Mouse (Mus musculus) midbrain, postnatal 0 days (tissue): ENCODE data around the gene Wdr70. TPM values are rescaled to one million over a fixed set of nuclear protein-coding genes. Genes with fewer than 3 reads are reported as not detected.
"Not testable (repeated sequence)": the region's sequence is repeated elsewhere in the genome, so short reads cannot be mapped to it uniquely, and the experiment has no call there.

Source experiments
- ATAC-seq: fragments of 200-750 bp; cut with Nextera tagmentation; 2 replicates; pipeline ENCODE4 v1.8.0; 2017; ENCODE audit warnings: moderate number of reproducible peaks, mild to moderate bottlenecking, moderate TSS enrichment, moderate library complexity; ENCODE audit not compliant: low FRiP score
- DNase-seq: peaks from one replicate; pipeline ENCODE4 v3.0.0-alpha.2; 2015; ENCODE audit warnings: low spot score
- H3K27ac ChIP-seq: fragments of 300-500 bp; sonication (generic); 2 replicates; pipeline ENCODE4 v1.5.1; 2014; ENCODE audit warnings: low read depth, mild to moderate bottlenecking, low read length, mixed read lengths
- H3K27me3 ChIP-seq: fragments of 300-500 bp; sonication (generic); 2 replicates; pipeline ENCODE4 v1.6.1; 2014; ENCODE audit warnings: low read length, control low read depth, mixed read lengths; ENCODE audit not compliant: insufficient read depth
- H3K36me3 ChIP-seq: fragments of 300-500 bp; sonication (generic); 2 replicates; pipeline ENCODE4 v1.6.1; 2014; ENCODE audit warnings: low read length, control low read depth, mixed read lengths; ENCODE audit not compliant: insufficient read depth
- H3K4me1 ChIP-seq: fragments of 300-500 bp; sonication (generic); 2 replicates; pipeline ENCODE4 v1.6.1; 2014; ENCODE audit warnings: mild to moderate bottlenecking, control low read depth, antibody characterized with exemption, low read length, mixed read lengths; ENCODE audit not compliant: insufficient read depth
- H3K4me2 ChIP-seq: fragments of 300-500 bp; sonication (generic); 2 replicates; pipeline ENCODE4 v1.6.1; 2014; ENCODE audit warnings: low read depth, mild to moderate bottlenecking, low read length, mixed read lengths; ENCODE audit not compliant: poor library complexity, severe bottlenecking
- H3K4me3 ChIP-seq: fragments of 300-500 bp; sonication (generic); 2 replicates; pipeline ENCODE4 v1.5.1; 2014; ENCODE audit warnings: low read depth, mild to moderate bottlenecking, low read length, moderate library complexity
- H3K9ac ChIP-seq: fragments of 300-500 bp; sonication (generic); replicated peaks from 2 replicates; pipeline ENCODE4 v1.6.1; 2014; ENCODE audit warnings: mild to moderate bottlenecking, low read length, moderate library complexity, mixed read lengths; ENCODE audit not compliant: poor library complexity, severe bottlenecking
- H3K9me3 ChIP-seq: fragments of 300-500 bp; sonication (generic); 2 replicates; pipeline ENCODE4 v1.6.1; 2016; ENCODE audit warnings: low read length, control low read depth
- CTCF ChIP-seq: IDR thresholded peaks from 2 replicates; pipeline ENCODE4 v1.5.1; 2016; ENCODE audit warnings: antibody characterized with exemption, mild to moderate bottlenecking
- WGBS: fragments of 180-500 bp; shearing (Covaris S2); extraction: QIAGEN DNeasy Blood & Tissue Kit; methylation state at CpG from one replicate; pipeline ENCODE4 v1.1.7; 2014; 5-methylcytosine and 5-hydroxymethylcytosine counted together
- polyA plus RNA-seq: library from polyadenylated mRNA; unstranded; fragments of >200 nt; fragmentation: Nextera tagmentation; extraction: Ambion mirVana; gene quantifications from 2 replicates; pipeline ENCODE4 v1.2.1, GENCODE M21; 2015
- total RNA-seq: library from RNA; depleted of rRNA; stranded (reverse); fragments of >200 nt; gene quantifications from 2 replicates; pipeline ENCODE4 v1.2.3, GENCODE M21; 2014

Wdr70 gene
- total and polyA plus RNA-seq, 2 experiments from 2014 or later: 44.6 to 68.6 TPM

DNA sequence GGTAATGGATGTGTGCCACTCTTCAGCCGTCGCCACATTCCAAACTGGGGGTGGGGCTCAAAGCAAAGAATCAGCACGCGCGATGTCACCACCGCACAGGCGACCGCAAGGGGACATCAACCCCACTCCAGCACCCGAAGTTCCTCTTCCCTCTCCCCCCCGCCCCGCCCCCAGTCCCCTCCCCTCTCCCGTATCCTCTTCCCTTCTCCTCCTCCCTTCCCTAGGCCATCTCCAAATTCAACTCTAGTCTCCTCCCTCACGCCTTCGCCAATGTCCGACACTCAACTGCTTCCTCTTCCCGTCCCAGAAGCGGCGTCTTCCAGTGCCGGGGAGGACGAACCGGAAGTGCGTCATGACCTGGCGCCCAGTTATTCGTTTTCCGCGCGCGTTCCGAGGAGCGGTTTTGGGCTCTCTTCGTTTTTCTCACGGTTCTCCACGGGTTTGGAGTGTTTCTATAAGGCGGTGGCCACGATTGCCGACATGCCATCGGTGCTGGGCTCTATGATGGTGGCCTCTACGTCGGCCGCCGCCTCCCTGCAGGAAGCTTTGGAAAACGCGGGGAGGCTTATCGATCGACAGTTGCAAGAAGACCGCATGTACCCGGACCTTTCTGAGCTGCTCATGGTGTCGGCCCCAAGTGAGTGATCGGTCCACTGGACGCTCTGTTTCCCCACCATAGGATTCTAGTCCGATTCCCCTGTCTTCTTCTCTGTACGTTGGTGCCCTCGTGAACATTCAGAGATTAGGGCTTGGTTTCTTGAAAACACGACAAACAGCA, 10.1 kb upstream of the Wdr70 start, which contains the start of gene Nup155:
Nup155 (plus strand) TSS at position 308 of the 778 bp plus-strand sequence.
- peak within 1 kb of the TSS; percentile 77 for H3K9ac ChIP-seq
- DNase-seq (peak; percentile 97), ATAC-seq (peak; percentile 97)
- H3K4me3 ChIP-seq: peak within 1 kb of the TSS; percentile 88
- peaks cover 21% of the 10 kb centered on the region for H3K36me3 ChIP-seq
- H3K9me3 ChIP-seq: no peaks in the 10 kb centered on the region
- 0 out of 2 replicates have a peak, but pooled peaks have one; percentile 8 for TF ChIP-seq CTCF
- peak within 1 kb of the TSS; percentile 65 for H3K4me2 ChIP-seq
- no peaks in the 10 kb centered on the region for H3K27me3 ChIP-seq
- under 1% methylated on average over 54 of the region's 54 CpGs for WGBS
- H3K4me1 ChIP-seq: 0 out of 2 replicates have a peak, but pooled peaks cover 3% of the 10 kb centered on the region
- peak within 1 kb of the TSS; percentile 67 for H3K27ac ChIP-seq

DNA sequence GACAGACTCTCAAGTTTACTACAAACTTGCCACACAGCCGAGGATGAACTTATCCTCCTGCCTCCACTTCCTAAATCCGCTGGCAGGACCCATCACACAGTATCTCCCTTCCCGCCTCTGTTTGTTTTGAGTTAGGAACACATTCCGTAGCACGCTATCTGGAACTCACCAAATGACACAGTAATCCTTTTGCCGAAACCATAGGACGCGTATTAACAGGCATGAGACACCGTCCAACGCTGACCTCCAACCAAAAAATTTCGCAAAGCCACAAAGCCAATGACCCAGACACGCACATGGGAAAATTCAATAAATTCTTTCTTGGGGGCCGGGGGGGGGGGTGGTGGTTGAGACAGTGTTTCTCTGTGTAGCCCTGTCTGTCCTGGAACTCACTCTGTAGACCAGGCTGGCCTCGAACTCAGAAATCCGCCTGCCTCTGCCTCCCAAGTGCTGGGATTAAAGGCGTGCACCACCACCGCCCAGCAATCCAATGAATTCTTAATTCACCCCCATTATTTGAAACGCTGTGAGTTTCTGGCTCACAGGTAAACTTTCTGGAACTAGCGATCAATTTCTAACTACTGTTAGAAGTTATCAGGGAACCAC, 9.5 kb upstream of the Wdr70 start:
- peak overlapping the region; percentile 65 for H3K4me2 ChIP-seq
- H3K9me3 ChIP-seq: no peaks in the 10 kb centered on the region
- peak overlapping the region; percentile 77; the same call in 1 of the 2 replicates for H3K9ac ChIP-seq
- peak overlapping the region; percentile 59 for H3K27ac ChIP-seq
- peaks cover 14% of the 10 kb centered on the region for H3K36me3 ChIP-seq
- H3K27me3 ChIP-seq: no peaks in the 10 kb centered on the region
- H3K4me1 ChIP-seq: 0 out of 2 replicates have a peak, but pooled peaks cover 3% of the 10 kb centered on the region
- 58% methylated on average over 19 of the region's 19 CpGs for WGBS
- no peak for DNase-seq
- peak; percentile 38 for ATAC-seq
- H3K4me3 ChIP-seq: peak overlapping the region; percentile 88
- no peak for TF ChIP-seq CTCF

DNA sequence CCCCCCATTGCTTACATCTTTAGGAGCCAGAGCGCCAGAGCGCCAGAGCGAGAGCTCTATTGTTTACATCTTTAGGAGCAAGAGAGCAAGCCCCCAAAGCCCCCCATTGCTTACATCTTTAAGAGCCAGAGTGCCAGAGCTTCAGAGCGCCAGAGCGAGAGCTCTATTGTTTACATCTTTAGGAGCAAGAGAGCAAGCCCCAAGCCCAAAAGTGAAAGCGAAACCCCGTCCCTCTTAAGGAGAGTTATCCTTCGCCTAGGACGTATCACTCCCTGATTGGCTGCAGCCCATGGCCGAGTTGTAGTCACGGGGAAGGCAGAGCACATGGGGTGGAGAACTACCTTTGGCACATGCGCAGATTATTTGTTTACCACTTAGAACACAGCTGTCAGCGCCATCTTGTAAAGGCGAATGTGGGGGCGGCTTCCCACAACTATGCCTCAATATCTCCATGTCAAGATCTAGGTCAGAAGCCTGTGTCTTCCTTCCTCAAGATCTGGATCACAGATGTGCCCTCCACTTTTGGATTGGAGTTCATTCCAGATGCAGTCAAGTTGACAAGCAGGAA, 3.0 kb upstream of the Wdr70 start:
- not testable (repeated sequence) for H3K27me3 ChIP-seq, H3K4me1 ChIP-seq, H3K4me2 ChIP-seq, H3K36me3 ChIP-seq, DNase-seq, H3K27ac ChIP-seq, H3K9me3 ChIP-seq, ATAC-seq, H3K9ac ChIP-seq, H3K4me3 ChIP-seq
- 87% methylated on average over 13 of the region's 15 CpGs for WGBS

DNA sequence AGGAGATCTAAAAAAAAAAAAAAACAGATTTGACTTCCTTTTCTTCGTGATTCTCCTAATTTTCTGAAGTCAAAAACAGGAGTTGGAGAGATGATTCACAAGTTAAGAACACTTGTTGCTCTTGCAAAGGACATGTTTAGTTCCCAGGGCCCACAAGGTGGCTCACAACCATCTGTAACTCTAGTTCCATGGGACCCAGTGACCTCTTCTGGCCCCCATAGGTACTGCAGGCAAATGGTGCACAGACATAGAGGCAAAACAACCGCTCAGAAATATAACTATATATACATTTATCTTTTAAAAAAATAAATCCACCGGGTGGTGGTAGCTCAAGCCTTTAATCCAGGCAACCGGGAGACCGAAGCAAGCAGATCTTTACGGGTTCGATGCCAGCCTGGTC, 1.2 kb downstream of the Wdr70 start:
- peak; percentile 76 for TF ChIP-seq CTCF
- Histone ChIP-seq H3K4me2 (peak overlapping the region; percentile 53), H3K27me3 (no peaks in the 10 kb centered on the region), H3K9me3 (no peaks in the 10 kb centered on the region), H3K4me3 (peak overlapping the region; percentile 86; the same call in 1 of the 2 replicates), H3K4me1 (no peaks in the 10 kb centered on the region), H3K9ac (no peak overlapping the region), H3K27ac (no peak overlapping the region), H3K36me3 (peaks cover 5% of the 10 kb centered on the region; the same call in 1 of the 2 replicates)
- 27% methylated on average over 7 of the region's 7 CpGs for WGBS
- ATAC-seq (no peak), DNase-seq (peak; percentile 62)

DNA sequence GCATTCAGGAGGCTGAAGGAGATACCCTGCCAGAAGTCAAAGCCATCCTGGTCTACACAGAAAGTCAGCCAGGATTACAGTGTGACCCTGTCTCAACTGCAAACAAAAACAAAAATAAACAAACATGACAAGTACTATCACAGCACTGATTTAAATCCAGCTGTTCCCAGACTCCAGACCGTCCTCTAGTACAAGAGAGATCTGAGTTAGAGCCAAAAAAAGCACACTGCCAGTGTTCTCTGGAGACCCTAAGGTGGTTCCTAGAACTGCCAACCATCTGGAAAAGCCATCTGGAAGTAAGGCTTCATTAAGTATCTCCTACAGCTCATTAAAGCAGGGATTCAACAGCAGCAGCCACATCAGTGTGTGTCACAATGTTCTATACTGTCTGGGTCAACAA, 6.3 kb downstream of the Wdr70 start:
- 93% methylated on average over 1 of the region's 1 CpGs for WGBS
- not testable (repeated sequence) for ATAC-seq, H3K4me2 ChIP-seq, H3K9ac ChIP-seq, H3K4me3 ChIP-seq, H3K27ac ChIP-seq, DNase-seq, H3K4me1 ChIP-seq, H3K9me3 ChIP-seq, H3K27me3 ChIP-seq
- peaks cover 19% of the 10 kb centered on the region for H3K36me3 ChIP-seq

DNA sequence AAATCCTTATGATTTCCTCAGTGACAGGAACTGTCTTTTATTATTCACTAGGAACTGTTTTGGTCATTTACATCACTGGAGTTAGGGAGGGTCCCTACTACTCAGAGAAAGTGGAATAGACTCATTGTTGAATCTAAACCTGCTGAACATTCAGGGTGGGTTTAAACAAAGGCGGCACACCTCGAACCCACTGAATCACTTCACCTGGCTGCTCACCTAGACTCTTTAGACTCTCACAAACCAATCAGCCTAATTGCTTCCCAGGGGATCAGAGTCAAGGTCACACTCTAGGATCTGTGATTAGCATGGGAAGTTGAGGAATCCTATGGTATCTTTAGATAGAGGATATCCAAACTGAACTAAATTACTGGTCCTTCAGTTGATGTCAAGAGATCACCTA, 8.3 kb downstream of the Wdr70 start:
- Histone ChIP-seq H3K9ac (no peak overlapping the region), H3K9me3 (no peaks in the 10 kb centered on the region), H3K4me2 (no peak overlapping the region), H3K4me1 (no peaks in the 10 kb centered on the region), H3K27me3 (no peaks in the 10 kb centered on the region), H3K4me3 (no peak overlapping the region), H3K36me3 (peaks cover 15% of the 10 kb centered on the region), H3K27ac (no peak overlapping the region)
- TF ChIP-seq CTCF: no peak
- 95% methylated on average over 2 of the region's 2 CpGs for WGBS
- ATAC-seq: no peak
- no peak for DNase-seq
